Mouse (Mus musculus) brain, embryonic 14.5 days (tissue): ENCODE data around the gene Wipf2.

ENCODE experiments used
- CTCF ChIP-seq: fragments of 200-500 bp; IDR thresholded peaks from 2 replicates; pipeline ENCODE4 v1.5.1; 2012; ENCODE audit warnings: inconsistent platforms, mild to moderate bottlenecking, moderate library complexity, borderline replicate concordance; ENCODE audit not compliant: insufficient read depth, insufficient read length; ENCODE audit errors: extremely low read depth
- POLR2A ChIP-seq: fragments of 200-500 bp; IDR thresholded peaks from 2 replicates; pipeline ENCODE4 v1.6.1; 2012; ENCODE audit warnings: mild to moderate bottlenecking, inconsistent platforms, borderline replicate concordance; ENCODE audit not compliant: poor library complexity, insufficient read depth, insufficient read length, severe bottlenecking; ENCODE audit errors: extremely low read depth

DNA sequence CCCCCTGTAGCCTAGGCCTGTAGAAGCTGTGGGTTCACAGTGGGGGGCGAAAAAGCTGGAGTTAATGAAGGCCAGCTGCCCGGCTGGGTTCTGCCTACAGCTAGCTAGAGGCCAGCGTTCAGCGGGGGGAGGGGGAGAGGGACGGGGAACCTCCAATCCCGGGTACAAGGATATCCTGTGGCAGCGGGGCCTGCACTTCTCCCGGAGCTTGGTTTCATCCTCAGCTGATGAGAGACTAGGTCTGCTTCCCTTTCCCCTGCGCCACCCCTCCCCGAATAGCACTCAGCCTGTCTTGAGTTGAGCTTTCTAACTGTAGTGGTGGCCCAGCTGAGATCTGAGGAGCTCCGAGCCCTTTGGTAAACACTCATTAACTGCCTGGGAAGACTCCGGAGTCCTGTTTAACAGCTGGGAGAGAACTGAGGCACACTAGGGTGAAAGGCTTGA lies 62.5 kb downstream of the Wipf2 start:
- TF ChIP-seq CTCF (no peak), POLR2A (no peak)
